Mouse (Mus musculus) retina, adult 2 months (tissue): ENCODE measurements around the gene Lypd3.
A peak's percentile ranks its signal among the peaks of the same experiment; 100 is the strongest.

Experiments
- DNase-seq: peaks from one replicate; pipeline ENCODE4 v3.0.0-alpha.2; 2012; ENCODE audit warnings: low read depth, low spot score

Gene Lypd3

GRCm38 (mm10) chr7:24636264-24636663 is at the start of gene Lypd3:
Gene Lypd3, plus strand, starts transcription at chr7:24636550.
- DNase-seq, result no peak

- DNase-seq, result no peak
Observed at GRCm38 (mm10) chr7:24586828-24587227, 49.5 kb upstream of the Lypd3 start.

GRCm38 (mm10) chr7:24587330-24588105 is 48.8 kb upstream of the Lypd3 start, which contains the start of the genes Ethe1 and Zfp575:
Gene Ethe1, plus strand, starts transcription at chr7:24587543.
Gene Zfp575, minus strand, starts transcription at chr7:24587641.
- DNase-seq, result no peak

DNA sequence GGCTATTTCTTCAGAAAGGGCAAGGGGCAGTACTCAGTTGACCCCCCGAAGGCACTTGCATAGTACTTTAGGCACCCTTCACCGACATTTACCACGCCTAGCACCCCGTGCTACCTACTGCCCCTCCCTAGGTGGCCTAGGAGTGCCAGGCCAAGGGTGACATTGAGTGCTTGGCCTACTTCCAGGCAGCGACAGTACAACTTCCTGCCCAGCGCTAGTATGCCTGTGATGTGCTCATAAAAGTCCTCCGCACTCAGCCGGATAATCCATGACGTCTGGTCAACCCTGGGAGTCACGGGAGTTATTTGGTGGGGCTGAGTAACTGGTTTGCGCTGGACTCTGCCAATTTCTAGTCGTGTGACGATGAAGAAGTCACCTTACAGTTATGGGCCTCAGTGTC is 48.0 kb upstream of the Lypd3 start:
- no peak for DNase-seq

DNA sequence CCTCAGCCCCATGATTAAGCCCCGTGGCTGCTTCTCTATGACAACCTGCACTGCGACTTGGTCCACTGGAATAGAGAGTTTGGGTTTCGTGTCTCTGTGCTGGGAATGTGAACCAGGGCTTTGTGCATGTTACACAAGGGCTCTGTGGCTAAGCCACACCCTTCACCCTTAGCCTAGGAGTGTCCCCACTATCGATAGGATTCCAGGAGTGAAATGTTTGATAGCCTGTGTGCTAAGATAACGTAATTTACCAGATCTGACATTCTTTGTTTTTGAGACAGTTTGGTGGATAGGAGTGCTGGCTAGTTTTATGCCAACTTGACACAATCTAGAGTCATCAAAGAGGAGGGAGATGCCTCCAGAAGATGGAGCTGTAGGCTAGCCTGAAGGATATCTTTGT is 44.6 kb upstream of the Lypd3 start:
- DNase-seq, result no peak

DNA sequence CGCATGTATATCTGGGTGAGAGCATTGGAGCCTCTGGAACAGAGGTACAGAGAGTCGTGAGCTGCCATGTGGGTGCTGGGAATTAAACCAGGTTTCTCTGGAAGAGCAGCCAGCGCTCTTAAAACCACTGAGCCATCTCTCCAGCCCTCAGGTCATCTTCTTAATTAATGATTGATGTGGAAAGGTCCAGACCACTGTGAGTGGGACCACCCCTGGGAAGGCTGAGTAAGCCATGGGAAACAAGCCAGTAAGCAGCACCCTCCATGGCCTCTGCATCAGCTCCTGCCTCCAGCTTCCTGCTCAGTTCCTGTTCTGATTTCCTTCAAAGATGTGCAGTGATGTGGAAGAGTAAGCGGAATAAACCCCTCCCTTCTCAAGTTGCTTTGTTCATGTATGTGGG is 44.2 kb upstream of the Lypd3 start:
- DNase-seq, result no peak

- no peak for DNase-seq
Observed at GRCm38 (mm10) chr7:24592781-24593180, 43.6 kb upstream of the Lypd3 start.

DNA sequence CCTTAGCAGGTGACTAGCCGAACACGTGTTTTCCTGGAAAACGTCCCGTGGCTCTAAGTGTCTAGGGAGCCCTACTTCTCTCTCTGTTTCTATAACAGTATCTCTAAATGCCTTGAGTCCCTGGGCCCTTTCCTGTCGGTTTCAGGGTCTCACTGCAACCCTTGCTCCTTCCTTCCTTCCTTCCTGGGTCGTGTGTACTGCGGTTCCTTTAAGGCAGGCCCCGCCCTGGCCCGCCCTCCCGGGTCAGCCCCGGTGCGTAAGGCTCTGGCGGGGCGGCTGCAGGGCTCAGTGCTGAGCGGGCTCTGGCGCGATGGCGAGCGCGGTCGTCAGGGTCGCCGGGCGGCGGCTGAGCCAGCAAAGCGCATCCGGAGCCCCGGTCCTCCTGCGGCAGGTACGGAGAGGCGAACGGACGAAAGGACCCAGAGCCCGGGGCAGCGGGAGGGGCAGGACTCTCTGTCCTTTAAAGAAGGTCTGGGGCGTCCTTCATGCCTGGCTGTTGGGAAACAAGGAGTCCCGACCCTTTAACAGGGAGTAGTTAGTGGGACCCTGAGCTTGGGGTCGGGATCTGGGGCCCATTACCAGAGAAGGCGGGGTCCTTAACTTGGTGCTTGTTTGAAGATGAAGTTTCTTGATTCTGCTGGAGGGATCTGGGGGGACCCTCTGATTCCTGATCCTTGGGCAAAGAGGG is 42.6 kb upstream of the Lypd3 start:
- peak; percentile 49 for DNase-seq

GRCm38 (mm10) chr7:24594309-24594803 is 42.0 kb upstream of the Lypd3 start:
- DNase-seq, result no peak

GRCm38 (mm10) chr7:24595464-24595863 is 40.9 kb upstream of the Lypd3 start:
- no peak for DNase-seq

DNA sequence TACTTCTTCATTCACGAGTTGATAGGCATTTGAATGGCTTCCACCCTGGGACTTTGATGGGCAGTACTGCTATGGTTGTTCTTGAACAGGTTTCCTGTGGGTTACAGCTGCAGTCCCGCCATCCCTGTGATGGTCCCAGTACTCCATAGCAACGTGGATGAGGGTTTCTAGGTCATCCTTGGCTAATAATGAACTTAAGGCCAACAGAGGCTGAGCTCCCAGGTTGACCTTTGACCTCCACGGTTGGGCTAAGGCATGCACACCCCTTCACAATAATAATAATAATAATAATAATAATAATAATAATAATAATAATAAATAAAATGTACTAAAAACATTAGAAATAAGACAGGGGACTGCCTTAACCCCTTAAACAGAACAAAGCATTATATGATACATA is 38.2 kb upstream of the Lypd3 start:
- DNase-seq, result no peak

DNA sequence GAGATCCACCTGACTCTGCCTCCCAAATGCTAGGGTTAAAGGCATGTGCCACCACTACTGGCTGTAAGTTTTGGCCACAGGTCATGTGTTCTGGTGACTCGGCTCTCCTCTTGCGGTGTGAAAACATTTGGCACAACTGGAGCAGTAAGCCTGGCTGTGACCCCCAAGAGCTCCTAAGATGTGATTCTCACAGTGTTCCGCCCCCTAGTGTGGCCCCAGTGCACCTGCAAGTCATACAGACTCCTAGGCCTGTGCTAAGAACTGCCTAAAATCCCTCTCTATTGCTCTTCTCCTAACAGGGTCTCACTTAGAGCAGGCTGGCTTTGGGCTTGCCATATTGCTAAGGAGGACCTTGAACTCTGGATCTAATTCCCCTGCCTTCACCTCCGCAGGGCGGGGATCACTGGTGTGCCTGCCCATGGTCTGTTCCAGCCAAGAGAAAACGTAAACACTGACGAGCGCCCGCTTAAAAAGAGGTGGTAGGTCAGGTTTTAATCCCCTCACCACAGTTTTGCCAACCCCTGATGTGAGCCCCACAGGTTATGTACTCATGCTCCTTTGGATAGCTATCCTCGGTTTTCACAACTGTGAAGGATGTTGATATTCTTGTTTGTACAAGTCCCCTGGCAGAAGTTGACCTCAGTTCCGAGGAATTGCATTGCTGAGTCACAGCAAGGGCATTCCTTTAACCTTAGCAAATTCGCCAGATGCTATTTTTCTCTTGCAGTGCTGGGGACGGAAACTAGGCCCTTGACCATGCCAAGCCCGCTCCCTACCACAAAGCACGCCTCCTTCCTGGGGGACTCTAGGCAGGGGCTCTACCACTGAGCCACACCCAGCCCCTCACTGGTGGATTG is 36.9 kb upstream of the Lypd3 start:
- no peak for DNase-seq

DNA sequence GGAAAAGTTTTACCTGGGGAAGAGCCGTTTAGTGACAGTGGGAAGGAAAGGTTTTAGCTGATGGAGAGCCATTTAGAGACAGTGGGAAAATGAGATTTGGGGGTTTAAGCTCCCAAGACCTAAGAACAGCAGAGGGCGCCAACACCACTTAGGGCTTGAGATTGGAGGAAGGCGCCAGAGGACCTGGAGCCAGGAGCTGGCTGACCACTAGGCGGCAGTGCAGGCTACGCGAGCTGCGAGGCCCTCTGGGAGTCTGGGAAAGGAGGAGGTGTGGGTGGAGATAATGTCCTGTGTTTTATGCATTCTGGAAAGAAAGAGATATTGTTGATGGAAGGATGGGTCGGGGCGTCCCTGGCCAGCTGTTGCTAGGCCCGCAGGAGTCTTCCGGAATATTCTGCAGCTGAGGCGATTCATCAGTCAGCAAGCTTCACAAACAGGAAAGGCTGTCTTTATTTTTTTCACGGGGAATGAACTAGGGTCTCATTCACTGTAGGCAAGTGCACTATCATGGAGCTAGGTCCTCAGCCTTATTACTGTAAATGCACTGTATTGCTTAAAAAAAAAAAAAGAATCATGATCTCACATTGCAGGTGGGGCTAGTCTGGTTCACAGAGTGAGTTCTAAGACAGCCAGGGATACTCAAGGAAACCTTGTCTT is 35.3 kb upstream of the Lypd3 start:
- peak; percentile 85 for DNase-seq

DNA sequence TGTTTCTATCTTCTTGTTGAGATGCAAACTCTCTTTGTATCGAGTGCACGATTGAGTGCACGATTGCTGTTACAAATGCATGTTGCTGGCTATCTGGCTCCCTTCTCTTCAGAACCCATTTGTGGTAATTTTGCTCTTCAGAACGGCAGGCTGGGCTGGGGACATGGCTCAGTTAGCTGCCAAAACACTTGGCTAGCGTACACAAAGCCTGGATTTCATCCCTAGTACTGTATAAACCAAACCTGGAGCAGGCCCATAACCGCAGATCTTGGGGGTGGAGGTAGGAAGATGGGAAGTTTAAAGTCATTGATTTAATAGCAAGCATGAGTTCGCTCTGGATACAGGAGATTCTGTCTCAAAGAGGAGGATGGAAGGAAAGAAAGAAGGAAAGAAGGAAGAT is 30.8 kb upstream of the Lypd3 start:
- no peak for DNase-seq

DNA sequence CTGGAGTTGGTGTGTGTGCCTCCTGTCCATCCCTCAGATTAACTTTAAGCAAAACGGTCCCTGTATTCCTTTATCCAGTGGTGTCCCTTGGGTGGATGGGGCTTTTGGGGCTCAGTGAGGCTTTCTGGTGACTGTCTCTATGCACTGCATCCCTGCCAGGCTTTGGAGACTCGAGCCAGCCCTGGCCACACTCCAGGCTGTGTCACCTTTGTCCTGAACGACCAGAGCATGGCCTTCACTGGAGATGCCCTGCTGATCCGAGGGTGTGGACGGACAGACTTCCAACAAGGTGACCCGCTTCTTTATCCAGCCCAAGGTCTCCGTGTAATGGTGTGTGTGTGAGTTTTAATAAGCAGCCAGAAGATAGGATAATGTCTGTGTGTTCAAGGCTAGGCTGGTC is 30.3 kb upstream of the Lypd3 start:
- no peak for DNase-seq

DNA sequence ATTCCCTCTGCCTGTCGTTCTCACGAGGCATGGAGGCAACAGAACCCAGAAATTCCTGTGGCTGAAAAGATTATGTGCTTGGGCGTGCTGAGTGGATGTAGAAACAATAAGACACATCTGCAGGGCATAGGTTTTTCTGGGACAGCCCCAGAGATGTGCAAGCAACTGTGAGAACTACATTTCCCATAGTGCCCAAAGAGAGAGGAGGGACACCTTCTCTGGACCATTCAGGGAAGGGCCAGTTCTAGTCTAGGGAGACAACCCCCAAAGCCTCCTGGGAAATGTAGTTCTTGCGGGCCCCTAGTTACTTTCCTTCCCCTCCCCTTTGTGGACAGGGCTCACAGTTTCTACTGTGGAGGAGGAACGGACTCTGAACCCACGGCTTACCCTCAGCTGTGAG is 28.3 kb upstream of the Lypd3 start:
- DNase-seq, result peak; percentile 67

- no peak for DNase-seq
Observed at GRCm38 (mm10) chr7:24608561-24608960, 27.8 kb upstream of the Lypd3 start.

DNA sequence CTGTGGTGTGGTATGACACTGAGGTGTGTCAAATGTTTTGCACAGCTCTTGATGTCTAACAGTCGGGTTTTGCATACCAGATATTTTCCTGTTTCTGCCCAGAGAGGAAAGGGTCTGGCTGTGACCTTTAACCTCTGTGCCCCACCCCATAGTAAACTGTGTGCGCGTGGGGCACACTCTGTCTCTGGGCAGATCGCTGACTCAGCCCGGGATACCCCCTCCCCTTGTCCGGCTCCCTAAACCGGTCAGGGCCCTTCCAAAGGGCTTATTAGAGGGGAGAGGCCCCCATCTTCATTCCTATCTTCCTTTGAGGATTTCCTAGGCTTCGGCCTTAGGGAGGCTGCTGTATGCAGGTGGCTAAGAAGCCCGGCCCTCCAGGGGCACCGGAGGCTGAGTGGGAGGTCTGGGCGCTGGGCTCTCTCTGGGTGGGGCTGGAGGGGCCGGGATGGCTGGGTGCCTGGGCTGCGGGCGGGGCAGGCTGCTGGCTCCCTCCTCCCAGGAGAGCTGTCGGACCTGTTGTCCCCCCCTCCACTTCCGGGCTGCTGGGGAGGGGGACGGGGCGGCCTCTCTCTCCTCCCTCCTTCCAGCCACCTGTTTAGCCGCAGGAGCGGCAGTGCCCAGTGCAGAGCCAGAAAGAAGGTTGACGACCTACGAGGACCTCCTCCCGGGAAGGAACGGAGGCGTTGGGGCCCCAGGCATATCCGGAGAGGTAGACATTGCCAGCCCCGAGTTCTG is 26.0 kb upstream of the Lypd3 start, which contains the start of gene Phldb3:
TSS of gene Phldb3 (plus strand) at position 620 of the 735 bp plus-strand sequence.
- DNase-seq, result no peak

GRCm38 (mm10) chr7:24610879-24611494 is 25.4 kb upstream of the Lypd3 start:
- peak; percentile 70 for DNase-seq

GRCm38 (mm10) chr7:24611709-24612108 is 24.6 kb upstream of the Lypd3 start:
- DNase-seq, result no peak
